Mouse (Mus musculus): ENCODE results near the gene Mitd1. TPM values are rescaled to one million over a fixed set of nuclear protein-coding genes. Genes with fewer than 3 reads are reported as not detected.

Gene Mitd1
- total and polyA plus RNA-seq, 2 experiments from 2014 or later, result 4.1 to 8.2 TPM

DNA sequence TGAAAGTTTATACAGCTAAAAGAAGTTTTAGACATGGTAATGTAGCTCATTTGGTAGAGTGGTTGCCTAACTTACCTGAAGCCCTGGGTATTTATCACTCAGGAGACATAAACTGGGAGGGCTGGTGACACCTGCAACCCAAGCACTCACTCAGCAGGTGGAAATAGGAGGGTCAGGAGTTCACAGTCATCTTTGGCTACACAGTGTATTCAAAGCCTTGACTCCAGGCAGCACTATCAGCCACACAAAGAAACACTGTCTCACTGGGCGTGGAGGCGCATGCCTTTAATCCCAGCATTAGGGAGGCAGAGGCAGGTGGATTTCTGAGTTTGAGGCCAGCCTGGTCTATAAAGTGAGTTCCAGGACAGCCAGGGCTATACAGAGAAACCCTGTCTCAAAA is 22.5 kb upstream of the Mitd1 start:
- Histone ChIP-seq H3K36me3 (ENCODE audit: insufficient read depth, low read length) (no peaks in the 10 kb centered on the region), H3K4me1 (ENCODE audit: insufficient read depth, low read length) (no peaks in the 10 kb centered on the region), H3K9ac (replicated peaks; ENCODE audit: low read length) (no peak overlapping the region), H3K4me2 (ENCODE audit: low read depth, low read length) (no peak overlapping the region), H3K27ac (no peak overlapping the region), H3K27me3 (ENCODE audit: insufficient read depth, low read length) (no peaks in the 10 kb centered on the region), H3K4me3 (ENCODE audit: low read length) (no peak overlapping the region), H3K9me3 (ENCODE audit: low read length) (no peaks in the 10 kb centered on the region)
- TF ChIP-seq CTCF (IDR thresholded peaks at IDR 0.05; ENCODE audit: low read depth), result no peak
- DNase-seq (ENCODE audit: low spot score), result no peak
- ATAC-seq, result no peak
- WGBS, result 88% methylated on average over 2 of the region's 2 CpGs

DNA sequence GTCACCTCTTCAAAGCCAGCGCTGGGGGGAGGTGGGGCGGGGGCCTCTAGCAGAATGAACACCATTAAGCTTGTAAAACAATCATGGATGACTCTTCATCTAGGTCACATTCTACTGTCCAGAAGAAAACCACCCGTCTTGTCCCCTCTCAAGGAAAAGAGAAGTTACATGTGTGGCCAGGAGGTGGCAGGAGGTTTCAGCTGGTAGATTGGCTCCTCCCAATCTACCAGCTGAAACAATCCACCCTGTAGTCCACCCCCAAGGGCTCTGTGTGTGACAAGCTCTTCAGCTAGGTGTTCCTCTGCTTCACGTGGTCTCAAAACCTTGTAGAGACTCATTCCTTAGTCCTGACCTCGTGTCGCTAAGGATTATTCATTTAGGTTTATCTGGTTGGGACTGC is 13.0 kb upstream of the Mitd1 start:
- Histone ChIP-seq H3K9ac (replicated peaks; ENCODE audit: low read length) (no peak overlapping the region), H3K27me3 (ENCODE audit: insufficient read depth, low read length) (no peaks in the 10 kb centered on the region), H3K4me1 (ENCODE audit: insufficient read depth, low read length) (no peaks in the 10 kb centered on the region), H3K27ac (no peak overlapping the region), H3K36me3 (ENCODE audit: insufficient read depth, low read length) (peaks cover 11% of the 10 kb centered on the region; the same call in 1 of the 2 replicates), H3K4me2 (ENCODE audit: low read depth, low read length) (no peak overlapping the region), H3K9me3 (ENCODE audit: low read length) (no peaks in the 10 kb centered on the region), H3K4me3 (ENCODE audit: low read length) (no peak overlapping the region)
- ATAC-seq, result peak; percentile 56; the same call in 1 of the 2 replicates
- WGBS, result 36% methylated on average over 6 of the region's 6 CpGs
- peak; percentile 56 for DNase-seq (ENCODE audit: low spot score)
- peak; percentile 61 for TF ChIP-seq CTCF (IDR thresholded peaks at IDR 0.05; ENCODE audit: low read depth)

DNA sequence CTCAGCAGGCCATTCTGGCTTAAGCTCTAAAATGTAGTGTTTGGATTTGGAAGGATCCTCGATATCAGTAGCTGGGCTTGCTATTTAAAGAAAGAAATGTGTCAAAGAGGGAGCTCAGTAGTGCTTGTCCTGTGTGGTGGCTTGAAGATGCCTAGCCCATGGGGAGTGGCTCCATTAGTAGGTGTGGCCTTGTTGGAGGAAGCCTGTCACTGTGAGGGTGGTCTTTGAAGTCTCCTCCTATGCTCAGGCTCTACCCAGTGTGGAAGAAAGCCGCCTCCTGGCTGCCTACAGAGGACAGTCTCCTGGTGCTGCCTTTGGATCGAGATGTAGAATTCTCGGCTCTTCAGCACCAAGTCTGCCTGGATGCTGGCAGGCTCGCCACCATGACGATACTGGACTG is 10.1 kb upstream of the Mitd1 start:
- Histone ChIP-seq H3K27me3 (ENCODE audit: insufficient read depth, low read length) (no peaks in the 10 kb centered on the region), H3K4me2 (ENCODE audit: low read depth, low read length) (no peak overlapping the region), H3K27ac (no peak overlapping the region), H3K4me1 (ENCODE audit: insufficient read depth, low read length) (no peaks in the 10 kb centered on the region), H3K36me3 (ENCODE audit: insufficient read depth, low read length) (peaks cover 29% of the 10 kb centered on the region), H3K9ac (replicated peaks; ENCODE audit: low read length) (no peak overlapping the region), H3K9me3 (ENCODE audit: low read length) (no peaks in the 10 kb centered on the region), H3K4me3 (ENCODE audit: low read length) (no peak overlapping the region)
- DNase-seq (ENCODE audit: low spot score) (no peak), ATAC-seq (no peak)
- no peak for TF ChIP-seq CTCF (IDR thresholded peaks at IDR 0.05; ENCODE audit: low read depth)
- WGBS, result 63% methylated on average over 6 of the region's 6 CpGs

DNA sequence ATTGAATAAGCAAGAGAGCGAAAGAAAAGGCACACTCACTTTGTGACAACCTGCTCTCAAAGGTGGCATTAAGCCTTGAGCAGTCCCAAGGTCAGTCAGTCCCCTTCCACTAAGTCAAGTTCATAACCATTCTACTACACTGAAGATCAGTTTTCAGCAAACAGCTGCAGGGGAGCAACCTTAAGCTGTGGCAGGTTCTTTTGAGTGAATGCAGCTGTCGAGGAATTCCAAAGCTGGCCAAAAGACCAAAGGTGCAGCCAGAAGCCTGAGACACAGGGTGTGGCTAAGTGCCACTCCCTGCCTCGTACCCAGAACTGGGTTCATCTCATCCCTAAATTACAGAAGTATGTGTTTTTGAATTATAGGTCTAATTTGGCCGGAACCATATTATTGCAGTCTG is 9.6 kb upstream of the Mitd1 start:
- Histone ChIP-seq H3K9me3 (ENCODE audit: low read length) (no peaks in the 10 kb centered on the region), H3K27ac (no peak overlapping the region), H3K4me1 (ENCODE audit: insufficient read depth, low read length) (no peaks in the 10 kb centered on the region), H3K36me3 (ENCODE audit: insufficient read depth, low read length) (peaks cover 30% of the 10 kb centered on the region), H3K9ac (replicated peaks; ENCODE audit: low read length) (no peak overlapping the region), H3K27me3 (ENCODE audit: insufficient read depth, low read length) (no peaks in the 10 kb centered on the region), H3K4me2 (ENCODE audit: low read depth, low read length) (no peak overlapping the region), H3K4me3 (ENCODE audit: low read length) (no peak overlapping the region)
- 83% methylated on average over 4 of the region's 4 CpGs for WGBS
- no peak for TF ChIP-seq CTCF (IDR thresholded peaks at IDR 0.05; ENCODE audit: low read depth)
- ATAC-seq (no peak), DNase-seq (ENCODE audit: low spot score) (no peak)

DNA sequence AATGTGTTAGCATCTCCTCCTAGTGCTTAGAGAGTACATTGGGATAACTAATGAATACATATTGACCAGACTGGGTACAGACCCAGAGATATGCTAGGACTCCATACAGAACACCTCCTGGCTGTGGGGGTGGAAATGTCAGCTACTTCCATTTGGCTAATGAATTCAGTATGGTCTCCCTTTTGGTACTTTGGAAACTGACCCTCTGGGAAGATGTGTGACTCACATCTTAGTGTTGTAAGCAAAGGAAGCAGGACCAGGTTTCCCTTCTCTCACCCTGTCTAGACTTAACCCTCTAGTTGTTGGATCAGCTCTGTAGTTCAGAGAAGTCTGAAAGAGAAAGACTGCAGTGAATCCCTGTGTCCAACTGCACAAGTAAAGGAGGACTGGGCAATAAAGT is 4.4 kb upstream of the Mitd1 start:
- no peak for TF ChIP-seq CTCF (IDR thresholded peaks at IDR 0.05; ENCODE audit: low read depth)
- Histone ChIP-seq H3K9ac (replicated peaks; ENCODE audit: low read length) (no peak overlapping the region), H3K27me3 (ENCODE audit: insufficient read depth, low read length) (no peaks in the 10 kb centered on the region), H3K36me3 (ENCODE audit: insufficient read depth, low read length) (peaks cover 34% of the 10 kb centered on the region), H3K27ac (no peak overlapping the region), H3K4me3 (ENCODE audit: low read length) (no peak overlapping the region), H3K4me2 (ENCODE audit: low read depth, low read length) (no peak overlapping the region), H3K4me1 (ENCODE audit: insufficient read depth, low read length) (peaks cover 12% of the 10 kb centered on the region; the same call in 1 of the 2 replicates), H3K9me3 (ENCODE audit: low read length) (no peaks in the 10 kb centered on the region)
- no peak for ATAC-seq
- DNase-seq (ENCODE audit: low spot score), result no peak

DNA sequence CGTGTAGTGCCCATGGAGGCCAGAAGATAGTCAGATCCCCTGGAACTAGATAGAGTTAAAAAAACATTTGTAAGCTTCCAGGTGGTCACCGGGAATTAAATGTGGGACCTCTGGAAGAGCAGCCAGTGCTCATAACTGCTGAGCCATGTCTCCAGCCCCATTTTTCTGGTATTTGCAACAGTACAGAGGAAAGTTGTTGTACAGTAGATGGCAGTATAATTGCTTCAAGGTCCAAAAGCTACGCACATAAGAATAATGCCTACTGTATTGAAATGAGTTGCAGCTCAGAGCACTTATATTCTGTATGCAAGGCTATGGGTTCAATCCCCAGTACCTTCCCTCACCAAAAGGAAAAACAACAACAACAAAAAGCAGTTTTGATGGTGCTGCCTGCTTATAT is 1.2 kb upstream of the Mitd1 start:
- H3K9ac ChIP-seq (replicated peaks; ENCODE audit: low read length), result no peak overlapping the region
- H3K27me3 ChIP-seq (ENCODE audit: insufficient read depth, low read length), result no peaks in the 10 kb centered on the region
- ATAC-seq (no peak), DNase-seq (ENCODE audit: low spot score) (peak; percentile 15)
- TF ChIP-seq CTCF (IDR thresholded peaks at IDR 0.05; ENCODE audit: low read depth), result peak; percentile 56
- H3K9me3 ChIP-seq (ENCODE audit: low read length), result no peaks in the 10 kb centered on the region
- peak overlapping the region; percentile 93 for H3K4me2 ChIP-seq (ENCODE audit: low read depth, low read length)
- WGBS, result 58% methylated on average over 3 of the region's 3 CpGs
- no peak overlapping the region for H3K27ac ChIP-seq
- peaks cover 13% of the 10 kb centered on the region; the same call in 1 of the 2 replicates for H3K36me3 ChIP-seq (ENCODE audit: insufficient read depth, low read length)
- peak overlapping the region; percentile 68; the same call in 1 of the 2 replicates for H3K4me3 ChIP-seq (ENCODE audit: low read length)
- peaks cover 18% of the 10 kb centered on the region; the same call in 1 of the 2 replicates for H3K4me1 ChIP-seq (ENCODE audit: insufficient read depth, low read length)

DNA sequence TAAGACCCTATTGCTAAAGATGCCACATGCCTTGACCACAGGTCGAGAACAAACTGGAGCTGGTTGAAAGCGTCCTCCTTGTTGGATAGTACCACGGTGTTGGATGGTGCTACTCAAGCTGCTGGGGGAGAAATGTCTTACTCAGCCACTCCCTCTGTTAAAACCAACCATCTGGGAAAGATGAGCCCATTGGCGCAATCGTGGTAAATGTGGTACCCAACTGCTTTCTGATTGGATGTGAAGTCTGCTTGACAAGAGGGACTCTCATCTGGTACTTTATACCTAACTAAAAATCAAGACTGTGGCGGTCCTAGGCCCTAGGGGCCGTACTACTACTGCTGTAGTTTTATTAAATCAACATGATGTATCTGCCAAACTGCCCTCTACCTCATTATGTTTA is 1.0 kb downstream of the Mitd1 start:
- peak overlapping the region; percentile 55; the same call in 1 of the 2 replicates for H3K9ac ChIP-seq (replicated peaks; ENCODE audit: low read length)
- peaks cover 18% of the 10 kb centered on the region; the same call in 1 of the 2 replicates for H3K4me1 ChIP-seq (ENCODE audit: insufficient read depth, low read length)
- no peak for TF ChIP-seq CTCF (IDR thresholded peaks at IDR 0.05; ENCODE audit: low read depth)
- H3K4me2 ChIP-seq (ENCODE audit: low read depth, low read length), result peak overlapping the region; percentile 93
- DNase-seq (ENCODE audit: low spot score) (no peak), ATAC-seq (no peak)
- WGBS, result 89% methylated on average over 7 of the region's 7 CpGs
- no peaks in the 10 kb centered on the region for H3K27me3 ChIP-seq (ENCODE audit: insufficient read depth, low read length)
- H3K27ac ChIP-seq, result no peak overlapping the region
- peaks cover 1% of the 10 kb centered on the region; the same call in 1 of the 2 replicates for H3K36me3 ChIP-seq (ENCODE audit: insufficient read depth, low read length)
- H3K9me3 ChIP-seq (ENCODE audit: low read length), result no peaks in the 10 kb centered on the region
- peak overlapping the region; percentile 68 for H3K4me3 ChIP-seq (ENCODE audit: low read length)
